In the genomic region with DNA sequence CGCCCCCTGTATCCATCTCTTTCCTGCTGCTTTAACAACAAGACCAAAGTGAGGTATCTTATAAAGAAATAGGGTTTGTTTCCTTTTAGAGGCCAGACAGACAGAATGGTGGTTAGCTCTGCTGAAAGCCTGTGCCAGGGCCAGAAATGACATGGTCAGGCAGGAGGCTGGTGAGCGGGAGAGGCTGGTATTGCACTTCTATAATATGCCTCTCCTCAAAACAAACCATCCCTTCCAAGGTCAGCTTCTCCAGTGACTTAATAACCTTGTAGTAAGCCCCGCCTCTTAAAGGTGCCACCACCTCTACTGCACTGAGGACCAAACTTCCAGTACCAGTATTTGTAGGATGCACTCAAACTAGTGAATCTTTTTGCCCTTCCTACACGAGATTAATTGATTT, we compare ENCODE assay signal across 22 mouse cellular contexts.
DNase-seq lines count a peak whose midpoint lies in the region; TF ChIP-seq lines count a peak whose summit lies in the region.
"Had no signal": no experiment of that assay in that cellular context is flagged by ENCODE, and none has a peak within 500 bp of the region (broad histone marks: within the 10 kb centered on the region; RNA-seq: fewer than 3 reads in every experiment).

No protein-coding gene starts in this region.

- H3K4me3 ChIP-seq in kidney, adult 2 months (ENCODE audit: insufficient read depth, low read depth, low read length), result no peak overlapping the region
- H3K4me3 ChIP-seq: embryonic facial prominence, embryonic 15.5 days; erythroblast, embryonic 14.5 days; forebrain, embryonic 10.5 days; gastrocnemius, adult 2 months; heart, embryonic 15.5 days; hindbrain, embryonic 12.5 days had no signal

- TF ChIP-seq POLR2A in kidney, adult 2 months (IDR thresholded peaks at IDR 0.05; ENCODE audit: low read depth, low read length), result no peak

- H3K36me3 ChIP-seq in kidney, adult 2 months (ENCODE audit: control insufficient read depth, insufficient read depth, low read length), result no peaks in the 10 kb centered on the region
- H3K36me3 ChIP-seq: embryonic facial prominence, embryonic 15.5 days; forebrain, embryonic 10.5 days; G1E; heart, embryonic 15.5 days; hindbrain, embryonic 12.5 days had no signal

- intact Hi-C loops in heart, postnatal 14 days (cut with DNase I), result no loop called here

- WGBS in kidney, adult 2 months, result 63% methylated on average over 4 of the region's 4 CpGs

- no peaks in the 10 kb centered on the region for H3K4me1 ChIP-seq in kidney, adult 2 months (ENCODE audit: control insufficient read depth, insufficient read depth, low read length)

- no peaks in the 10 kb centered on the region for H3K27me3 ChIP-seq in kidney, adult 2 months (replicated peaks; ENCODE audit: control insufficient read depth, insufficient read depth, low read length)
- H3K27me3 ChIP-seq: embryonic facial prominence, embryonic 15.5 days; heart, embryonic 15.5 days; hindbrain, embryonic 12.5 days had no signal

- TF ChIP-seq CTCF in kidney, adult 2 months (conservative IDR thresholded peaks at IDR 0.05; ENCODE audit: insufficient read depth, insufficient read length, low read depth, low read length), result no peak

- DNase-seq in adrenal gland, adult (ENCODE audit: inconsistent age in 2 of 2, low spot score in 1 of 2), result peak; percentile 27 to 69
- DNase-seq in adrenal gland, adult 8-10 months, result no peak
- DNase-seq in heart, adult 11 months, result peak; percentile 64
- DNase-seq in heart, postnatal 14 days, result no peak
- peak; percentile 27 for DNase-seq in testis, postnatal 10 days (ENCODE audit: low spot score)
- DNase-seq in testis, postnatal 14 days (ENCODE audit: low spot score), result no peak
- no peak for DNase-seq in kidney, adult 2 months
- DNase-seq: B cell, adult 2 months; cerebellum, adult 11 months; cerebellum, adult 8-10 months; cerebellum, postnatal 14 days; embryo, embryonic 11 days; gastrocnemius, adult 2 months; gastrocnemius, postnatal 25 days; heart, postnatal 4 days; kidney, adult 11 months had no signal

- H3K27ac ChIP-seq in kidney, adult 2 months (ENCODE audit: insufficient read depth, low read depth, low read length), result no peak overlapping the region
- H3K27ac ChIP-seq: embryonic facial prominence, embryonic 15.5 days; forebrain, embryonic 10.5 days; gastrocnemius, adult 2 months; heart, embryonic 15.5 days; hindbrain, embryonic 12.5 days had no signal

Comparison
In these comparisons a context has a peak if more than half of its experiments do, and no peak if none do; other contexts are left out.
1. DNase-seq: peak in adrenal gland, adult (2 of 2), heart, adult 11 months (single experiment) and testis, postnatal 10 days (single experiment); none in adrenal gland, adult 8-10 months (single experiment), heart, postnatal 14 days (0 of 2), testis, postnatal 14 days (single experiment) and kidney, adult 2 months (single experiment).